Mouse (Mus musculus): Measurements from ENCODE around the gene Dnah7c. TPM values are rescaled to one million over a fixed set of nuclear protein-coding genes. Genes with fewer than 3 reads are reported as not detected.

The Dnah7c gene
- total RNA-seq, 2 experiments from 2014 or later = 0.19 TPM; not detected in 1

DNA sequence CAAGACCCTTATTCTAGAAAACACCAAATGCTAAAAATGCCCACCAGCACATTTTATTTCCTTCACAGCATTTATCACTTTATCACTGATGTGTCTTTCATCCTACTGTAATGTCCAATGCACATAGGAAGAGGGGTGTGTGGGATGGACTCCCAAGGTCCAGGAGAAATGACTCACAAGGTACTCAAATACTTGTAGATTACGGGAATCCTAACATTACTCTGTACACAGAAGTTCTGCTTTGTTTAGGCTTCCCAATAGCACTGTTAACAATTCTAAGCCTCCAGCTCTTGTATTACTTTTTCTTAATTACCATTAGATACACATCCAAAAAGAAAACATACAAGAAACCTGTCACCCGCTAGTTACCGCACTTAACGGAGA is 426.8 kb downstream of the Dnah7c start:
- no peak for ATAC-seq (replicated peaks; ENCODE audit: low FRiP score, poor library complexity, severe bottlenecking)

DNA sequence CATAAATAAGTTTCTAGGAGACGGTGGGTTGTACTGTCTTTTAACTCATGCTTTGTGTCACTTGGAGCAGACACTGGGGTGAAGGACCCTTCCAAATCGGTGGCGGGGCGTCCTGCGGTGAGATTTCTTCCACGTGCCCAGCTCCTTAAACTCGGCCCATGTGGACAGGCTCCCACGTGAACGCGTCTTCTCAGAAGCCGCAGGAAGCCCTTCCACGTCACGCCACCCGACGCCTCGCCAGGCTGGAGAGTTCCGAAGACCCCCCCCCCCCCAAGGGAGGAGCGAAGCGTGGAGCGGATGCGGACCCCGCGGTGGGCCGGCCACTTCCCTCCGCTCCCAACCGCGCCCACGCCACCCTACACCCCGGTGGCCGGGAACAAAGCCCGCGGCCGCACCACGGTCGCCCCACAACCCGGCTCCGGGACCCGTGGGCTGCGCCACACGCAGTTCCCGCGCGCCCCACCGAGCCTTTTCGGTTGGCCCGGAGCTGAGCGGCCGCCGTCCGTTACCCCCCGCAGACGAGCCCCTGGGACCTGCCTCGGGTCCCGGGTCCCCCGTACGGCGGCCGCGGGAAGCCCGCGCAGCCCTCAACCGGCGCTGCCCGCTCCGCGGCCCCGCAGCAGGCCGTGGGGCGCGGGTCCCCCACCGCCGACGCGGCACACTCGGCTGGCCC is 427.3 kb downstream of the Dnah7c start:
- no peak for ATAC-seq (replicated peaks; ENCODE audit: low FRiP score, poor library complexity, severe bottlenecking)

DNA sequence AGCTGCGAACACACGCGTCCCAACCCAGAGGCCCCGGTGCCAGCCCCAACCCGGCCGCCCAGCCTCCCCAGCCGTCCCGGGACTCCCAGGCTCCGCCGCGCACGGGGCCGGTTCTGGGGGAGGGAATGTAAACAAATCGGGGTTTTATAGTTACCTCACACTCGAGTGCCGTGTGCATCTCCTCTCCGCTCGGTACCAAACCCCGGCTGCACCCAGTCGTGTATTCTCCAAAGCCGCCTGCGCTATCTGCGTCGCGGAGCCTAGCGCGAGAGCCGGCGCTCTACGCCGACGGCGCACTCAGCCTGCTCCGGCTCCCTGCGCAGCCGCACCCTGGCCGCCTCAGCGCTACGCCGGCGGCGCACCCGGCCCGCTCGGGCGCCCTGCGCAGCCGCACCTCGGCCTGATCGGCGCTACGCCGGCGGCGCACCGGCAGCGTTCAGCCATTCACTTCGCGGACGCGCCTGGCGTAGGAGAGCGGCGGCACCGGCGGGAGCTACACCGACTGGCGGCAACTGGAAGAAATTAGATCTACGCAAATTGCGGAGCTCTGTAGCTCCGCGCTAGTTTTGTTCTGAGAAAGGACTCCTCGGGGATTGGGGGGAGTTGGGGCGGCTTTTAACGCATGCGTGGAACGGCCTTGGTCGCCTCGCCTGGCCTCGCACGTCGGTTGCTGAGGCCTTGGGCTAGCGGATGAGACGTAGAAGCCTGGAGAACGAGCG is 428.1 kb downstream of the Dnah7c start:
- ATAC-seq (replicated peaks; ENCODE audit: low FRiP score, poor library complexity, severe bottlenecking) = peak; percentile 87

DNA sequence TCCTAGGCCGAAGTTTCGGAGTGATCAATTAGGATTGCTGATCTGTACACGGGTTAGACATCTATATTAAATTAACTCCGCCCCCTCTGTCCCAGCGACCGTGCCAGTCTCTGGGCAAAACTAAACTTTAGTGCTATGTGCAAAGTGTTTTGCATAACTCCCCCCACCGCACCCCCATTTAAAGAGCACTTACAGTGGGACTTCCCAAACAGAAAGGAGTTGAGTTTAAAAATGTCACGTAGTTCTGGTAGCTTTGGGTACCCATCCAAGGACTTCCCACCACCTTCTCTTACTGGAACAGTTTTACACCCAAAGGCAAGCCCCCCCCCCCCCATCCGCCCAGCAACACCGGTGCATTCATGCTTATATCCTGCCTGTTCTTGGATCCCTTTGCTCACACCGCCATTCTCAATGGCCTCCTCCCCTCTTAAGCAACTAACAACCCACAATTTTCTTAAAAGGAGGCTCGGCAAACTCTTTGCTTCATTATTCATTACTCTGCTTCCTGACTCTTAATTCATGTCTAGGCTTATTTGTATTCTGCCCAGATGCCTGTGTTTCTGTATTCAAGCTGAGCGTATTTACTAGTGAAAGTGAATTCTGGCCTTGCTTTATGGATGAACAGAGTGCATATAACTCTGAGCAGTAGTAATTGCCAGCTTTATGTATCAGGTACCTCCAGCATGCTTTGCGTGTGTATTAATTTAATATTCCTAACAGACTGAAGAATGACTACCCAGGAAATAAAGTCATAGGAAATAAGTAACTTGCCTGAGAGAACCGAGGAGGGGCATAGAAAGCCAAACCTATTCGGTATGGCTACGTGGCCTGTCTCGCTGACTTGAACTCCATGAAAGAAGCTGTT is 428.9 kb downstream of the Dnah7c start:
- no peak for ATAC-seq (replicated peaks; ENCODE audit: low FRiP score, poor library complexity, severe bottlenecking)

DNA sequence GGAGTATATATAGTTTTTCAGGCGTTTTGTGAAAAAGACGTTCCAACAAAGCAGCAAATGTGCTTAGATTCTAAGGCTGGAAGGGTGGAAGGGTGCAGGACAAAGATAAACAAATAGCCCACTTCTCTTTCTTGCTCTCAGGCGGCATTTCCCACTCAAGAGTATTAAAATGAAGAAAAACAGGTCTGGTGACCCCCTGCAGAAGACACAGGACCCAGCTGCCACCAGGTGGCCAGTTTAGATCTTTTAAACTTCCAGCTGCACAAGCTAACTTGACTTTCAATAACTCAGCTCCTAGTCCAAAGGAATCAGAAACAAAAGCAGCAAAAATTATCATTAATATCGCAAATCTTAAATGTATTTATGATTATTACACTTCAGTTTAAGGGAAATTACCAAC is 431.1 kb downstream of the Dnah7c start:
- ATAC-seq (replicated peaks; ENCODE audit: low FRiP score, poor library complexity, severe bottlenecking) = no peak
